Mouse (Mus musculus): ENCODE measurements around the gene Pfkfb3.
A peak's percentile ranks its signal among the peaks of the same experiment; 100 is the strongest.

The Pfkfb3 gene

DNA sequence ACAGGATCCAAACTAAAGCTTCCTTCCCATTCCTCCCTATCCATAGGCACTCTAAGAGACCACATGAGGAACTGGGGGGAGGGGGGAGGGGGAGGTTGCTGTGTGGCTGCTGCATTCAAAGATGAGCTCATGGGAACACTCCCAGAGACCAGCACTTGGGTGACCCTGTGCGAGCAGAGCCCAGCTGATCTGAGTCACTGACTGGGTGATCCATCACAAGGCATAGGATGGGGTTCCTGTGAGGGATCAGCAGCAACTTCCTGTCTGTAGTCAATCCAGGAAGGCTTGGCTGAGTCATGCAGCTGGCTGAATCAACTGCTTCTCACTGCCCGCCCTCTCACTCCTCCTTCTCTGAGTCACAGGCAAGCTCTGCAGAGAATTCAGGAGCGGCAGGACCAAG is 124.3 kb downstream of the Pfkfb3 start:
- peak; percentile 45 for DNase-seq (ENCODE audit: low read depth, low spot score)

DNA sequence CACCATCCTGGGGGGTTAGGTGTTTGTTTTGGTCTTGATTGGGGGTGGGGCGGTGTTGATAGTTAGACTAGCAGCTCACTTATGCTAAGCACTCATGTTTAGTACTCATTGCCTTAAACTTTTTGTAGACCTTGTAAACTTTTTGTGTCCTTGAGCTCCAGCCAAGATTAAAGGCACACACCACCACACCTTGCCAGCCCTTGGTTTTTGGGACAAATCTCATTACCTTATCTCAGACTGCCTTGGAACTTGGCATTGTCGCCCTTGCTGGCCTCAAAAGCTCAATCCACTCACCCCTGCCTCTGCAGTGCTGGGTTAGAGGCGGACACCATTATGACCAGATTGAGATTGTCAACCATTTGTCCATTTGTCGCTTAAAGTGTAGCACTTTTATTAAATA is 125.3 kb downstream of the Pfkfb3 start:
- DNase-seq (ENCODE audit: low read depth, low spot score): no peak

DNA sequence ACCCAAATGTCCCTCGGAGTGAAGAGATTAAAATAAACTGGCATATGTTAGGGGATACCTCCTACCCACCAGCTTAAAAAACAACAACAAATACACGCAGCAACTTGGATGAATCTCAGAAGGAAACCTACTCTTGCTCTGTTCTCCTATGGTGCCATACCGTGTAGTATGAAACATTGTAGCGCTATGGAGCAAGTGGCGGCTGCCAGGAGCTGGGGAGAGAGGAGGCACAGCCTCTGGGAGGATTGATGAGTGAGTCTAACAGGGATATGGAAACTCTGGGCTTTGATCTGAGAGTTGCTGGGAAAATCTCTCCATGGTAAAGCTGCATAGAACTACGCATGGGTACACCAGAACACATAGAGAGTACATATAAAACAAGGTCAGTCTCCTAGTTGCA is 126.3 kb downstream of the Pfkfb3 start:
- DNase-seq (ENCODE audit: low read depth, low spot score): no peak

DNA sequence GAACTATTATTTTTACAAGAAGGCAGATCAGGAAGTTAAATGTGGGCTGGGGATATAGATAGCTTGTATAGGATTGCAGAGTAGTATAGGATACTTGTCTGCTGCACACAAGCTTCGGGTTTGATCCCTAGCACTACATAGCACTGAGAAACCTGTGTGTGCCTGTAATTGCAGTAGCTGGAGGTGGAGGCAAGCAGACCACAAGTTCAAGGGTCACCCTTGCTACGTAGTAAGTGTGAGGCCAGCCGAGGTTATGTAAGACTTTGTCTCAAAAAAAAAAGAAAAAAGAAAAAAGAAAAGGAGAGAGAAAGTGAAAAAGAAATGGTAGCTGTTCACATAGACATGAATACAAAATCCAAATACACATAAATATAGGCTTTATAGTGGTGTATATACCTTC is 127.5 kb downstream of the Pfkfb3 start:
- no peak for DNase-seq (ENCODE audit: low read depth, low spot score)

DNA sequence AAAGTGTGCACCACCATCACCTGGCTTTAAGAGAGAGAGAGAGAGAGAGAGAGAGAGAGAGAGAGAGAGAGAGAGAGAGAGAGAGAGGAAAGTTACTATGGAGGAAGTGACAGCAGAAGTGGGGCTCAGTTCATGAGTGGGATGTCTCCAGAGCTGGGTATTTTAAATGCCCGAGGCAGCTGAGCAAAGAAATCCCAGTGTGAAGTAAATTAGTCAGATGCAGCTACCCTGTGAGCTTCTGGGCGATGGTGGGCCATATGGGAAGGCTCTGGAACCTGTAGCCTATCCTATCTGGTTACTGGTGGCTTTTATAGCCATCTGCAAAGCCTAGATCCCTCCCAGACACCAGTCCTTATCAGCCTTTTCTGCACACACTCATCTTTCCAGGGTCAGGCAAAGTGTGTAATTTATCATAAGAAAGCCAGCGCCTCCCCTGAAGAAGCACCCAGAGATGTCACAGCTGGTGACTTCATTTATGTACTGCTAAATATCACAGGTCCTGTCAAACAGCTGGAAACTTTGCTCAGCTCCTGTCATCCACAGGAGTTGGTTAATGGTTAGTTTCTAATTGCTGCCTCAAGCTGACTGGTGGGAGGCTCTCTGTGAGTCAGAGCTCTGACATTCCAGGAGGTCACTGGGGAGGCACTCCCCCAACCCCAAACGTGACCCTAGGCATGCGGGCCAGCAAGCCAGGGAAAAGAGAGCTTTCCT is 128.3 kb downstream of the Pfkfb3 start:
- DNase-seq (ENCODE audit: low read depth, low spot score): no peak

DNA sequence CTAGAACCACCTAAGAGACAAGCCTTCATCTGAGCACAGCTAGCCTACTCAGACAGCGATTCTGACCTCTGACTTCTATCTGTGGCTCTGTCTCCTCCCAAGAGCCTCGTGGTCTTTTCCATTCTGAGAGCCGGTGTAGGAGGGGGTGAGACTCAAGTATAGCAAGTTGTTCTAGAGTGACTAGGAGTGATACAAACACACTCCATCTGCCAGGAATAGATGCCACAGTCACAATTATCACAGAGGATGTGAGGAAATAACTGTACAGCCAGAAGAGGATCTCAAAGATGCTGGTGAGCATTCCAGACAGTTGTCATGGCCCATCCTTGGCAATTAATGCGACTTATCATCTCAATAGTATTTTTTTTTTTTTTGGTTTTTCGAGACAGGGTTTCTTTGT is 129.6 kb downstream of the Pfkfb3 start:
- DNase-seq (ENCODE audit: low read depth, low spot score): no peak

DNA sequence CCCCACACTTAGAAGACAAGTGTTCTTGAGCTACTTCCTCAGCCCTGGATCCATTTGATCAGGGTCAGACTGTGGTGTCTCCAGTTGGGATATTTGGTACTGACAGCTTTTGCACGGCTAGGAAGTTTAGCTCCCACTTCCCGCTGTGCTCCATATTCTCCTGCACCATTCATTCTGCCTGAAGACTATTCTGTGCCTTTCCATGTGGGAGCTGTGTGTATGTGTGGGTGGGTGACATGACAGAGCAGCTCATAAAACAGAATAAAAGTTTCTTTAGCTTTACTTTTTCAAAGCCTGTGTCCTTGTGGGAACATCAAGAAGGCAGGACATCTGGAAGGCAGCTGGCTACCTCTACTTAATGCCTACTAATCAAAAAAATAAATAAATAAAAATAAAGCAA is 130.5 kb downstream of the Pfkfb3 start:
- no peak for DNase-seq (ENCODE audit: low read depth, low spot score)

DNA sequence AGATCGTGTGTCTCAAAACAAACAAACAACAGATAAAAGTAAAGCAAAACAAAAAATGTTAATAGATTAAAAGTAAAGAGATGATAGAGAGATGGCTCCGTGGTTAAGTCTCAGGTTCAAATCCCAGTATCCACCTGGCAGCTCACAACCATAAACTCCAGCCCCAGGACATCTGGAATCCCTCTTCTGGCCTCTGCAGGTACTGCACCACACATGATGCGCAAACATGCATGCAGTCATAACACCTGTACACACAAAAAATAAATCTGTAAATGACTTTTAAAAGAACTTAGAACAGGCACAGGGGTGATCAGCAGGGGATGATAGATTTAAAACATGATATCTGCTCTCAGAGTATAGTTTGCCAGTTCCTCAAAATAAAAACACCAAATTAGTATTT is 131.5 kb downstream of the Pfkfb3 start:
- peak; percentile 42 for DNase-seq (ENCODE audit: low read depth, low spot score)
